In genomic region chr9:32667518-32667908, GRCm38 (mm10) we compare ENCODE assay signal across 12 mouse cellular contexts. TPM values are rescaled to one million over a fixed set of nuclear protein-coding genes. Genes with fewer than 3 reads are reported as not detected.
A peak's percentile ranks its signal among the peaks of the same experiment; 100 is the strongest.
DNase-seq lines count a peak whose midpoint lies in the region; ATAC-seq and TF ChIP-seq lines count a peak whose summit lies in the region.
"Had no signal": no experiment of that assay in that cellular context is flagged by ENCODE, and none has a peak within 500 bp of the region (broad histone marks: within the 10 kb centered on the region; RNA-seq: fewer than 3 reads in every experiment).

No protein-coding gene starts in this region.

- no peaks in the 10 kb centered on the region for H3K9me3 ChIP-seq in heart, embryonic 10.5 days
- H3K9me3 ChIP-seq in limb, embryonic 14.5 days (ENCODE audit: control insufficient read depth, low read length) = no peaks in the 10 kb centered on the region
- no peaks in the 10 kb centered on the region for H3K9me3 ChIP-seq in limb, embryonic 10.5 days (replicated peaks)
- H3K9me3 ChIP-seq in stomach, embryonic 14.5 days (ENCODE audit: control insufficient read depth, low read depth, low read length) = no peaks in the 10 kb centered on the region
- H3K9me3 ChIP-seq in stomach, postnatal 0 days (ENCODE audit: control insufficient read depth, low read length) = no peaks in the 10 kb centered on the region
- H3K9me3 ChIP-seq in stomach, embryonic 15.5 days = no peaks in the 10 kb centered on the region
- H3K9me3 ChIP-seq: forebrain, embryonic 12.5 days; hindbrain, embryonic 13.5 days had no signal

- no peak for TF ChIP-seq CTCF in stomach, postnatal 0 days (IDR thresholded peaks at IDR 0.05; ENCODE audit: low read depth)

- H3K4me1 ChIP-seq in heart, embryonic 10.5 days = peaks cover 27% of the 10 kb centered on the region
- peaks cover 25% of the 10 kb centered on the region for H3K4me1 ChIP-seq in limb, embryonic 14.5 days (ENCODE audit: control insufficient read depth, insufficient read depth, low read length)
- H3K4me1 ChIP-seq in limb, embryonic 10.5 days = peaks cover 47% of the 10 kb centered on the region
- H3K4me1 ChIP-seq in stomach, embryonic 14.5 days (ENCODE audit: control insufficient read depth, insufficient read depth, low read length) = peaks cover 37% of the 10 kb centered on the region
- peaks cover 3% of the 10 kb centered on the region; the same call in 1 of the 2 replicates for H3K4me1 ChIP-seq in stomach, postnatal 0 days (replicated peaks; ENCODE audit: control insufficient read depth, insufficient read depth)
- peaks cover 32% of the 10 kb centered on the region for H3K4me1 ChIP-seq in stomach, embryonic 15.5 days

- H3K36me3 ChIP-seq in heart, embryonic 10.5 days = no peaks in the 10 kb centered on the region
- H3K36me3 ChIP-seq in limb, embryonic 14.5 days (ENCODE audit: control insufficient read depth, insufficient read depth, low read length) = no peaks in the 10 kb centered on the region
- no peaks in the 10 kb centered on the region for H3K36me3 ChIP-seq in limb, embryonic 10.5 days
- no peaks in the 10 kb centered on the region for H3K36me3 ChIP-seq in stomach, embryonic 14.5 days (ENCODE audit: control insufficient read depth, insufficient read depth, low read length)
- H3K36me3 ChIP-seq in stomach, postnatal 0 days (ENCODE audit: control insufficient read depth, insufficient read depth, low read length) = no peaks in the 10 kb centered on the region
- no peaks in the 10 kb centered on the region for H3K36me3 ChIP-seq in stomach, embryonic 15.5 days
- H3K36me3 ChIP-seq: forebrain, embryonic 12.5 days; hindbrain, embryonic 13.5 days had no signal

- ATAC-seq in limb, embryonic 14.5 days (ENCODE audit: low FRiP score, low read depth) = no peak
- ATAC-seq in stomach, embryonic 14.5 days (ENCODE audit: insufficient number of reproducible peaks, insufficient read depth, low FRiP score, low read depth) = no peak
- no peak for ATAC-seq in stomach, postnatal 0 days (ENCODE audit: low FRiP score, low TSS enrichment)
- no peak for ATAC-seq in stomach, embryonic 15.5 days (ENCODE audit: insufficient read depth, low FRiP score, low read depth)

- no peak overlapping the region for H3K9ac ChIP-seq in limb, embryonic 14.5 days (ENCODE audit: low read depth, low read length, severe bottlenecking)
- H3K9ac ChIP-seq in stomach, embryonic 14.5 days (replicated peaks; ENCODE audit: low read depth, low read length) = no peak overlapping the region
- H3K9ac ChIP-seq in stomach, postnatal 0 days (ENCODE audit: low read length) = no peak overlapping the region
- H3K9ac ChIP-seq in stomach, embryonic 15.5 days = no peak overlapping the region
- H3K9ac ChIP-seq: forebrain, embryonic 12.5 days; hindbrain, embryonic 13.5 days; liver, embryonic 14.5 days had no signal

- H3K4me3 ChIP-seq in heart, embryonic 10.5 days = no peak overlapping the region
- no peak overlapping the region for H3K4me3 ChIP-seq in limb, embryonic 14.5 days (replicated peaks; ENCODE audit: low read length)
- H3K4me3 ChIP-seq in limb, embryonic 10.5 days = no peak overlapping the region
- no peak overlapping the region for H3K4me3 ChIP-seq in stomach, embryonic 14.5 days (ENCODE audit: low read depth, low read length)
- H3K4me3 ChIP-seq in stomach, postnatal 0 days (ENCODE audit: low read depth, low read length) = no peak overlapping the region
- no peak overlapping the region for H3K4me3 ChIP-seq in stomach, embryonic 15.5 days (replicated peaks)
- H3K4me3 ChIP-seq: forebrain, embryonic 12.5 days; hindbrain, embryonic 13.5 days had no signal

- 61% methylated on average over 7 of the region's 7 CpGs for WGBS in heart, embryonic 10.5 days
- 70% methylated on average over 7 of the region's 7 CpGs for WGBS in limb, embryonic 14.5 days
- 74% methylated on average over 7 of the region's 7 CpGs for WGBS in limb, embryonic 10.5 days
- WGBS in stomach, embryonic 14.5 days = 50% methylated on average over 7 of the region's 7 CpGs
- WGBS in stomach, postnatal 0 days = 45% methylated on average over 7 of the region's 7 CpGs
- 46% methylated on average over 7 of the region's 7 CpGs for WGBS in stomach, embryonic 15.5 days

- TF ChIP-seq POLR2A in limb, embryonic 14.5 days (IDR thresholded peaks at IDR 0.05; ENCODE audit: borderline replicate concordance, extremely low read depth, insufficient read depth, insufficient read length) = no peak

- TF ChIP-seq EP300 in stomach, postnatal 0 days (optimal IDR thresholded peaks at IDR 0.05) = no peak

- DNase-seq in heart, adult 8-10 months (ENCODE audit: low spot score) = peak; percentile 28
- DNase-seq in heart, embryonic 10.5 days (ENCODE audit: low spot score) = no peak
- no peak for DNase-seq in limb, embryonic 14.5 days (ENCODE audit: low spot score)
- no peak for DNase-seq in limb, embryonic 10.5 days (ENCODE audit: low spot score)
- no peak for DNase-seq in stomach, postnatal 0 days (ENCODE audit: low spot score)
- DNase-seq in retina, postnatal 1 day = no peak
- DNase-seq: thymus, postnatal 4 days had no signal

- H3K27me3 ChIP-seq in heart, embryonic 10.5 days (ENCODE audit: insufficient read depth, poor library complexity, severe bottlenecking) = peaks cover 4% of the 10 kb centered on the region; the same call in 1 of the 2 replicates
- H3K27me3 ChIP-seq in limb, embryonic 14.5 days (ENCODE audit: control insufficient read depth, insufficient read depth, low read length) = no peaks in the 10 kb centered on the region
- H3K27me3 ChIP-seq in limb, embryonic 10.5 days (ENCODE audit: low read depth, poor library complexity, severe bottlenecking) = no peaks in the 10 kb centered on the region
- no peaks in the 10 kb centered on the region for H3K27me3 ChIP-seq in stomach, embryonic 14.5 days (ENCODE audit: control insufficient read depth, insufficient read depth, low read length)
- no peaks in the 10 kb centered on the region for H3K27me3 ChIP-seq in stomach, postnatal 0 days (ENCODE audit: control insufficient read depth, insufficient read depth, low read length)
- no peaks in the 10 kb centered on the region for H3K27me3 ChIP-seq in stomach, embryonic 15.5 days (replicated peaks)

- no peak overlapping the region for H3K4me2 ChIP-seq in limb, embryonic 14.5 days (replicated peaks; ENCODE audit: low read depth, low read length, severe bottlenecking)
- H3K4me2 ChIP-seq in stomach, embryonic 14.5 days (replicated peaks; ENCODE audit: low read depth, low read length) = no peak overlapping the region
- no peak overlapping the region for H3K4me2 ChIP-seq in stomach, postnatal 0 days (replicated peaks; ENCODE audit: low read depth)
- H3K4me2 ChIP-seq in stomach, embryonic 15.5 days = 0 out of 2 replicates have a peak overlapping the region, but pooled peaks have one; percentile 3
- H3K4me2 ChIP-seq: forebrain, embryonic 12.5 days; hindbrain, embryonic 13.5 days had no signal

- H3K27ac ChIP-seq in heart, embryonic 10.5 days = no peak overlapping the region
- H3K27ac ChIP-seq in limb, embryonic 14.5 days (replicated peaks; ENCODE audit: low read depth, low read length) = peak overlapping the region; percentile 28; the same call in 1 of the 2 replicates
- H3K27ac ChIP-seq in limb, embryonic 10.5 days = no peak overlapping the region
- H3K27ac ChIP-seq in stomach, embryonic 14.5 days (ENCODE audit: low read length) = peak overlapping the region; percentile 63
- H3K27ac ChIP-seq in stomach, postnatal 0 days (replicated peaks) = no peak overlapping the region
- H3K27ac ChIP-seq in stomach, embryonic 15.5 days = peak overlapping the region; percentile 52; the same call in 1 of the 2 replicates
- H3K27ac ChIP-seq: forebrain, embryonic 12.5 days; hindbrain, embryonic 13.5 days; liver, embryonic 14.5 days had no signal

RNA-seq across cellular contexts. Expression of gene Ets1, which starts 31.5 kb away (rescaled TPM):
- 10 to 100 TPM; 38.1 to 53.7 (median 46.6) TPM for total RNA-seq in heart, adult 8-10 months (2022)
- 47.2 and 50.2 TPM in 2 replicates for polyA plus RNA-seq in heart, embryonic 10.5 days (2016; fragmentation: Nextera tagmentation; extraction: Ambion mirVana)
- polyA plus RNA-seq in limb, embryonic 14.5 days (2012; rRNA removed) = 21.3 and 23.6 TPM in 2 replicates
- 34.3 and 38.8 TPM in 2 replicates for polyA plus RNA-seq in limb, embryonic 14.5 days (2014; fragmentation: Nextera tagmentation; extraction: Ambion mirVana)
- polyA plus RNA-seq in limb, embryonic 10.5 days (2016; fragmentation: Nextera tagmentation; extraction: Ambion mirVana) = 50.1 and 50.3 TPM in 2 replicates
- 40.9 and 41.7 TPM in 2 replicates for polyA plus RNA-seq in stomach, embryonic 14.5 days (2014; fragmentation: Nextera tagmentation; extraction: Ambion mirVana)
- polyA plus RNA-seq in stomach, postnatal 0 days (2015; fragmentation: Nextera tagmentation; extraction: Ambion mirVana) = 8.8 and 9.9 TPM in 2 replicates
- polyA plus RNA-seq in stomach, embryonic 15.5 days (2015; fragmentation: Nextera tagmentation; extraction: Ambion mirVana) = 41.3 and 45.9 TPM in 2 replicates

Comparison
In these comparisons a context has a peak if more than half of its experiments do, and no peak if none do; other contexts are left out.
1. H3K27ac ChIP-seq: peak in limb, embryonic 14.5 days (single experiment), stomach, embryonic 14.5 days (single experiment) and stomach, embryonic 15.5 days (single experiment); none in heart, embryonic 10.5 days (single experiment), limb, embryonic 10.5 days (single experiment) and stomach, postnatal 0 days (single experiment).